Mouse (Mus musculus): ENCODE results near the gene Gm906. TPM values are rescaled to one million over a fixed set of nuclear protein-coding genes. Genes with fewer than 3 reads are reported as not detected.
"Not testable (repeated sequence)": the region's sequence is repeated elsewhere in the genome, so short reads cannot be mapped to it uniquely, and the experiment has no call there.

Gm906 gene
- total RNA-seq (2021) = not detected

GRCm38 (mm10) chr13:50250208-50250607 is at the start of gene Gm906:
Gene Gm906 (minus strand): TSS chr13:50250308.
- DNase-seq (ENCODE audit: extremely low spot score in 1 of 2, low spot score in 1 of 2) = not testable (repeated sequence)

- DNase-seq (ENCODE audit: extremely low spot score in 1 of 2, low spot score in 1 of 2) = not testable (repeated sequence)
These were observed 33.2 kb upstream of the Gm906 start for GRCm38 (mm10) chr13:50283308-50283707.

DNA sequence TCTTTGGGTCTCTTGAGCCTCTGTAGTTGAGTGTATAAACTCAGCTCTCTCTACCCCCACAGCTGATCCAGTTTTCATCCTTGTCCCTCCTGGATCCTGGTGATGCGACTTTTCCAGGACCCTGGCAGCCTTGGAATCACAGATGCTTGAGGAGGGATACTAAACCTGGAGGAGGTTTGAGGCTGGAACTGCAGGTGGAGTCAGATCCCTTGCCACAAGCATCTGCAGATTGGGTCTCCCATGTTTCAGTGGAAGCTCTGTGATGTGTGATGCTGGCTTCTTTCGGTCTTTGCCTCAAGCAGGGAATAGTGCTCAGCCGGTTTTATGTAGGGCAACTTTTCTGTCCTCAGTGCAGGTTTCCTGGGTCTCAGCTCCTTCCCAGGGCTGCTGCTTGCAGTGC is 13.6 kb downstream of the Gm906 start:
- DNase-seq (ENCODE audit: extremely low spot score in 1 of 2, low spot score in 1 of 2) = no peak

DNA sequence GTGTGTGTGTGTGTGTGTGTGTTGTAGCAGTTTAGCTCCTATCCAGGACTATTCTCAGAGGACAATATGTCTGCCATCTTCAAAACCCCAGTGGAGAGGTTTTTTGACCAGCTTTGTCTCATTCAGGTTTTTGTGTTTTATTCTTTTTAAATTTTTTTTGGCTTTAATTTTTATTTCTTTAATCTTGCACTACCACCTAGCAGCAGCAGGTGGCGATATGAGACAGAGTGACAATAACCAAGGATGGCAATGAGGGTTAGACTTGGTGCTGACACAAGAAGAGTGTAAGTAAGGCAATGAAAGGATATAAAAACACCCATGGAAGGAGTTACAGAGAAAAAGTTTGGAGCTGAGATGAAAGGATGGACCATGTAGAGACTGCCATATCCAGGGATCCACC is 38.3 kb downstream of the Gm906 start:
- DNase-seq (ENCODE audit: extremely low spot score in 1 of 2, low spot score in 1 of 2) = peak; percentile 16 to 53

GRCm38 (mm10) chr13:50210191-50210590 is 39.9 kb downstream of the Gm906 start:
- DNase-seq (ENCODE audit: extremely low spot score in 1 of 2, low spot score in 1 of 2) = not testable (repeated sequence)

DNA sequence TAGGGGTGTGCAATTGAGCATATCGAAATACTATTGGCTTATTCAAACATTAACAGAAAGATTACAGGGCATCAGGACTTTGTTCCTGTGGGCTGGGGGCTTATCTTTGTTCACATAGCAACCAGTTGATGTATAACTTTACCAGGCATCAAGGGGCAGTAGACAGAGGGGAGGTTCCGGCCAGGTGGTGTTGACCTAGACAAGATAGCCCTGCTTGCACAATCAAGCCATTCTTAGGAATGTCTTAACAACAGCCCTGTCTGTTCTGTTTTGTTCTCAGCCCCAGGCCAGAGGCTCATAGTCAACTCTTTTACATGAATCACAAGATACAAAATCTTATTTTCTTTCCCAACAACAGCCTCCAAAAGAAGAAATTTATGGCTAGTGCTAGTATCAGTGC is 40.5 kb downstream of the Gm906 start:
- DNase-seq (ENCODE audit: extremely low spot score in 1 of 2, low spot score in 1 of 2) = not testable (repeated sequence)

GRCm38 (mm10) chr13:50207966-50208365 is 42.1 kb downstream of the Gm906 start:
- no peak for DNase-seq (ENCODE audit: extremely low spot score in 1 of 2, low spot score in 1 of 2)

- DNase-seq (ENCODE audit: extremely low spot score in 1 of 2, low spot score in 1 of 2) = not testable (repeated sequence)
These were observed 53.3 kb downstream of the Gm906 start for GRCm38 (mm10) chr13:50196831-50197230.

Small RNA genes lying within 50 kb of the gene (microRNA-seq; reads per million reads assigned to microRNA genes)
- gene Gm24017 = 0 reads per million in 2 experiments

Other genes with a start within 250 kb of the Gm906 start
- gene Fbxw17, start 167.6 kb upstream of the Gm906 start, total RNA-seq (2021) = 10 to 100 TPM; 12.2 to 21.0 TPM
- not detected for gene Gm47429, start 193.6 kb upstream of the Gm906 start, total RNA-seq (2021)
- not detected for gene Nutm2, start 217.0 kb upstream of the Gm906 start, total RNA-seq (2021)